Mouse (Mus musculus) bone marrow, adult 2 months (tissue): ENCODE data around the gene Rtl3.

Experiments used
- CTCF ChIP-seq: fragments of 200-500 bp; IDR thresholded peaks from 2 replicates; pipeline ENCODE4 v1.5.1; 2011; ENCODE audit warnings: low read length, control low read depth; ENCODE audit not compliant: control insufficient read depth, insufficient read depth
- POLR2A ChIP-seq: fragments of 200-500 bp; IDR thresholded peaks from 2 replicates; pipeline ENCODE4 v1.6.1; 2011; ENCODE audit warnings: low read depth, mild to moderate bottlenecking, control low read depth, low read length, borderline replicate concordance; ENCODE audit not compliant: control insufficient read depth

- TF ChIP-seq POLR2A (no peak), CTCF (no peak)
Measured at GRCm38 (mm10) chrX:106871894-106872293, 31.4 kb upstream of the Rtl3 start.
